Mouse (Mus musculus) lung, postnatal 14 days (tissue): ENCODE measurements at regions not wholly inside any gene's neighbourhood (a gene's known extent, or its start where the extent isn't known, plus 50 kb on each side); places are given as distances from the start of the nearest gene placed in this dataset.

Source experiments
- DNase-seq: peaks from one replicate; pipeline ENCODE4 v3.0.0; 2021

DNA sequence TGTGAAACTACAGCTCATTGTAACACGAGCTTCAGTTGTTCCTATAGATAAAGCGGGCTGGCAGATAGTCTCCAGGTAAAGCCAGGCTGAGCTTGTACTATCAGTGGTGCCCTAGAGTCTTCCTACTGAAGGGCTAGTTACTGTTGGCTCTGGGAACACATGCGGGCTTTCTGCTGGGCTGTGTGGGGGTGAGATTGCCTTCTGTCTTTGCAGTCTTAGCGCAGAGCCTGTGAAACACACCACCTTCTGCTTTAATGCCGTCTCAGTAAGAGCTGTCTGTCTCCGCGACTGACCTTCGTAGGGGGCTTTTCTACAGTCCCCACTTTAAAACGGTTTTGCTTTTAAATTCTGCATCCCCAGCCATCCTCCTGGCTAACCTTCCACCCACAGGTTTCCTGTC is 76.7 kb downstream of the Trim29 start:
- DNase-seq = no peak

- DNase-seq = no peak
Observed at GRCm38 (mm10) chr9:43389491-43390083, 78.9 kb downstream of the Trim29 start.

- no peak for DNase-seq
Observed at GRCm38 (mm10) chr9:43392467-43393064, 81.9 kb downstream of the Trim29 start.

- no peak for DNase-seq
Observed at GRCm38 (mm10) chr9:43394204-43394603, 83.6 kb downstream of the Trim29 start.

DNA sequence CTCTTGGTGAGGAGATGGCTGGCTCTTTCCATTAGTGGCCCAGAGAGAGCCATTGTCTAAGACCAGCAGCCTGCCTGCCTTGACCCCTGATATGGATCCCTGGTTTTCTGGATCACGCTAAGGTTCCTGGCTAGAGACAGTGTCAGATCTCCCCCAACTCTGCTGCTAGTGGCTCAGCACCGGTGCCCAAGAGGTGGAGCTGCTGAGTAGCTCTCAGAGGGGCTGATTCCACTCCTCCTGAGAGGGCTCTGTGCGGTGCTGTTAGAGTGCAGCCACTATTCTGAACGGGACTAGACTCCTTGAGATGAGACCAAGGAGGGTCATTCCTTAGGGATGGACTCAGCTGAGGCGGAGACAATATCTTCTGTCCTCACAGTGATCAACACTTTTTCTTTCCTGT is 84.6 kb downstream of the Trim29 start:
- DNase-seq = no peak

DNA sequence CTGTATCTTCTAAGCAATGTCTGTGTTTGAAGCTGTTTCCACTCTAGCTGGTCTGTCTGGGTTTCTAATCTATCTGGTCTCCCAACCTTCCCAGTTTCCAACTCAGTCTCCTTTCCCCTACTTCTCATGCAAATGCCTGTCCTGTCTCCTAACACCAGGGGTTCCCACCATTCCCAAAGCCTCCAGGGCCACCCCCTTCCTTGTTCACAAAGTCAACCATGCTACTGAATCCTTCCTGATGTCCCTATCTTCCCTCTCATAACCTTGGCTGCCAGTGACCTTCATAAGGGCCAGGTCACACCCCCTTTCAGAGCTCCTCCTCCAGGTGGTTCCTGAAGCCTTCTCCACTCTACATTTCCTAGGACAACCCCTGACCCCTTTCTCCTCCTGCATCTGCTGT is 85.9 kb downstream of the Trim29 start:
- no peak for DNase-seq

- no peak for DNase-seq
Observed at GRCm38 (mm10) chr9:43408493-43408892, 97.8 kb downstream of the Trim29 start.

- no peak for DNase-seq
Observed at GRCm38 (mm10) chr9:43412473-43412872, 101.8 kb downstream of the Trim29 start.

- DNase-seq = no peak
Observed at GRCm38 (mm10) chr9:43419993-43420715, 109.5 kb downstream of the Trim29 start.

GRCm38 (mm10) chr9:43427007-43427406 is 116.4 kb downstream of the Trim29 start:
- DNase-seq = no peak

DNA sequence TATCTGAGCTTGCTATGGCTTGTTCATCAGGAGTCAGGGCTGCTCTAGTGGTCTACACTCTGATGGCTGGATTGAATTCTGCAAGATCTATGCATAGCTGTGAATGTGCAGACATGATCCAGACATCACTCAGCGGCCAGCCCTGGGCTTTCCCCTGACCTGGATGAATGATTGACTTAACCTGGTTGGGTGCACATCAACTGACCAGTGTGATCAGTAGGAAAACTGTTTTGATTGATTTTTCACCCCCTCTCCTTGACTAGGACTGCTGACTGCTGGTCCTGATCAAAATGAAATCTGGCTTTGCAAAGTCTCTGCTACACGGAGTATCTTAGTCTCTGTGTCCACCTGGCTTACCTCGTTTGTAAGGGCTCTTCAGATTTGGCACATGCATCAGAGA is 123.3 kb downstream of the Trim29 start:
- no peak for DNase-seq

DNA sequence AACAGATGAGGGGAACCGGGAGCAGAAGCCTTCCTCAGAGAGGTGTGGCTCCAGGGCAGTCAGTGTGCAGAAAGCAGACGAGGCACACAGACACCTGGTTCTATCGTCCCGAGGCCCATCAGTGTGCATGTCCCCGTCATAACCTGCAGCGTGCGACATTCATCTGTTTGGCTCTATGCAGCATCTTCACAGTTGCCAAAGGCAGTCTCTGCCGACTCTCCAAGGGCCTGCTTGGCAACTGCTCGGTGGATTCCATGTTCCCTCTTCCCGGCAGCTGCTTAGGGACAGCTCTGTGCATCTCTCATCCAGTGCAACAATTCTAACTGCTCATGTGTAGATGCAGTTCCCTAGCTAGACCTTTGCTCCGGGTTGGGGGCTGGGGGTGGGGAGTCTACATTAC is 127.8 kb downstream of the Trim29 start:
- no peak for DNase-seq

DNA sequence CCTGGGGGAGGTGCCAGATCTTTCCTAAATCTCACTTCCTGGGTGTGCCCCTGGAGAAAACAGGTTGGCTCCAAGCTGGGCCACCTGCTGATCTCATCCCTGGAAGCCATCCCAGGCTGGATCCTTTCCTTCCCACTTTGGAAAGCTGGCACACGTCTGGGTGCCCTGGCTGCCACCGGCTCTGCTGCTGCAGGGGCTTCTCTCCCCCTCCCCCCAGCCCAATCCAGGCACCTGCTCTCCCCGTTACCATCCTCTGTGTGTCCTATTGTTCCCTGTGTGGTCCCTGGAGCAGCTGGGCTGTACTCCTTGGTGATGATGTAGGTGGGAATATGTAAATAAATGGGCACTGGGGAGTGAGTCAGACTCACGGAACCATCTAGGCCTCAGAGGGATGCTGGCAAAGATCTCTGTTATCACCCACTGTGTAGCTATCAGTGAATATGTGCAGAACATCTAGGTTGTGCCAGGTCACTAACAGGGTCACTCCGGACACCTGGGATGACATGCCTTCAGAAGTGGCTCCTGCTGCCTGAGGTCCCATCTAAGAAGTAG is 130.4 kb downstream of the Trim29 start:
- DNase-seq = no peak

DNA sequence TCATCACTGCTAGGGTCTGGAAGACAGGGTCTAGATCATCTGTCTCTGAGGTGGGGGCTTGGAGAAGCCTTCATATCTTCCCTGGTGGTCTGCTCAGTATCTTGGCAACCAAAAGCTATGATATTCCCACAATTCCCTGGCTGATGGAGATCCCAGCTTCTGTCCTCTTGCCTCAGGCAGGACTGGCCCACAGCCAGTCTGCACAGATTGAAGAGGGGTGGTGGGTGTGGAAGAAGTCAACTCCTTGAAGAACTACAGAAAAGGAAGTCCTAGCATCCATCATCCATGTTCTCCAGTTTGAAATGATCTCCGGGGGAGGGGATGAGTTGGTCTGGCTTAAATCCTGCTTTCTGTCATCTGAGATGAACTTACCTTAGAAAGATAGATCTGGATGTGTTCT is 134.8 kb downstream of the Trim29 start:
- DNase-seq = no peak

- DNase-seq = no peak
Observed at GRCm38 (mm10) chr9:43447372-43447771, 136.7 kb downstream of the Trim29 start.

DNA sequence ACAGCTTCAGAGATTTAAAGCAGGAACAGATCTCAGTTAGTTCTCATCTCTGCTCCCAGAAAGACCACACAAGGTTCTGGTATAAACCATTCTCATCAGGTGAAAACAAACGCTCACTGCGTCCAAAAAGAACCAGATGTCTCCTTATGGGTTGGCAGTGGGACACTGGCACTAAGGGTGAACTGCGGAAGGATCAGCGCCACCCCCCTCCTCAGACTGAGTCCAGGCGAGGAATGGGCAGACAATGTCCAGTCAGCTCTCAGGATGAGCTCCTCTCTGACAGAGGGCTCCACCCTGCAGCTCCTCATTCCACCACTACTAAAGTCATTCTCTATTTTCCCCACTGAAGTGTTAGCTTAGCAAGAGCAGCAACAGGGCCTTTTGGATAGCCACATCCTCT is 138.3 kb downstream of the Trim29 start:
- no peak for DNase-seq

- DNase-seq = no peak
Observed at GRCm38 (mm10) chr9:43453953-43454582, 143.4 kb downstream of the Trim29 start.

- DNase-seq = no peak
Observed at GRCm38 (mm10) chr9:43457736-43458135, 147.1 kb downstream of the Trim29 start.

GRCm38 (mm10) chr9:43461131-43461530 is 150.5 kb downstream of the Trim29 start:
- DNase-seq = no peak

GRCm38 (mm10) chr9:43463445-43464090 is 152.9 kb downstream of the Trim29 start:
- no peak for DNase-seq

DNA sequence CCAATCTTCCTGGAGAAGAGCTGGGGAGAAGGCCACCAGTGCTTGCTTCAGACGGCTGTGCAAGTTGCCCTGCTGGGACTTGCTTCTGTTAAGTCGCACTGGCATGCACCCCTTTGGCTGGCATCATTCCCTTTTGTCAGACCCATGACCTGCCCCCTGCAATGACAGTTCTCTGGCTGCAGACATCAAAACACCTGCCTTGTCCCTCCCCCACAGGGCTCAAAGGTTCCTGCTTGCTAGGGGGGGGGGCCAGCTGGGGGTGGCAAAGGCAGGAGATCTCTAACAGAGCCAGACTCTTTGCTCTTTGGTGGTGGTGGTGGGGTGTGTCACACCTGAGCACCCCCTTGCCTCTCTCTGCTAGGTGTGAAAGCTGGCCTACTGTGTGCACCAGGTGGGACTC is 154.5 kb downstream of the Trim29 start:
- DNase-seq = no peak

DNA sequence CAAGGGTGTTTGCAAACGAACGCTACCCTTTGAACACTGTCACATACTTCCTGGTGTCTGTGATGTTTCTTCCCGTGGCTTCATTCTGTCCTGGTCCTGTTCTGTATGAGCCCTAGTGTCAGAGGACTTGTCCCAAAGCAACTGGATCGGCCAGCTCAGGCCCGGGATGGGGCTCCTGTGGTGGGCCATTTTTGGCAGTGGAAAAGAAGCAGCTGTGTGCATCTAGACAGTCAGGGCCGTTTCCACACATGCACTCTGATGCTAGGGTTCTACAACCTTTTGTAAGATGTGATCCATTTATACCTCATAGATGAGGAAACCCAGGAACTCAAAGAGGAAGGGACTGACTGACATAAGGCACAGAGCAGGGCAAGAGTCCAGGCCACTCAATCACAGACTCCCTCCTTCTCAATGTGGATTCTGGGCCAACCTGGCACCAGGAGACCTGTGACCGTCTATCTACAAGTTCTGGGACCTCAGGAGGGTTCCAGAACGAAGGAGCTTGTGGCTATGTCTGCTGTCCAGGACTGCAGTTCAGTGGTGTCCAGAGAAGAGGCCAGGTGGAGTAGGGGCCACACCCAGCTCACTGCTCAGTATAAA is 155.2 kb downstream of the Trim29 start:
- DNase-seq = no peak

DNA sequence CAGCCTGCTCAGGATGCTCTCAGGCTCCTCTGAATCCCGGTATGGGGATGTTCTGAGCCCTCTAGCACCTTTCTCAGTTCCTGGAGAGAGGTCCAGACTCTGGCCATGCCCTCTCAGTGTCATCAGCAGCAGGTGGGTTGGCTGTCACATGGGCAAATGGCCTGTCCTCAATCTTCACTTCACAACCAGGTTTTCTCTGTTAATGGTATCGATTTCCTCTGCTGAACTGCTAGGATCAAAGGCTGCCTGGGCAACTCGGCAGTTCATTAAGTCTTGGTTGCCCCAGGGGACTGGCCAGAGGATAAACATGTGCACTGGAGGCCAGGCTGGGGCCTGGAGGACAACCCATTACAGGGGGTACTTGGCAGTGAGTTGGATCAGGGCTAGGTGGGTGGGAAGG is 156.2 kb downstream of the Trim29 start:
- DNase-seq = no peak
